Mouse (Mus musculus) neural tube, embryonic 11.5 days (tissue): Measurements from ENCODE around the gene D930048N14Rik. TPM values are rescaled to one million over a fixed set of nuclear protein-coding genes. Genes with fewer than 3 reads are reported as not detected.

ENCODE experiments used
- ATAC-seq: fragments of 200-750 bp; cut with Nextera tagmentation; 2 replicates; pipeline ENCODE4 v1.8.0; 2017; ENCODE audit warnings: moderate number of reproducible peaks, mild to moderate bottlenecking, moderate TSS enrichment, moderate library complexity; ENCODE audit not compliant: insufficient read depth, low FRiP score, low TSS enrichment
- DNase-seq: peaks from one replicate; pipeline ENCODE4 v3.0.0-alpha.2; 2015; ENCODE audit warnings: low spot score
- H3K27ac ChIP-seq: fragments of 300-500 bp; sonication (generic); 2 replicates; pipeline ENCODE4 v1.5.1; 2014; ENCODE audit warnings: low read depth, mild to moderate bottlenecking, low read length
- H3K27me3 ChIP-seq: fragments of 300-500 bp; sonication (generic); 2 replicates; pipeline ENCODE4 v1.6.1; 2014; ENCODE audit warnings: mild to moderate bottlenecking, low read length, mixed read lengths; ENCODE audit not compliant: control insufficient read depth, insufficient read depth
- H3K36me3 ChIP-seq: fragments of 300-500 bp; sonication (generic); 2 replicates; pipeline ENCODE4 v1.6.1; 2014; ENCODE audit warnings: mild to moderate bottlenecking, low read length, moderate library complexity, mixed read lengths; ENCODE audit not compliant: control insufficient read depth, insufficient read depth
- H3K4me1 ChIP-seq: fragments of 300-500 bp; sonication (generic); 2 replicates; pipeline ENCODE4 v1.6.1; 2014; ENCODE audit warnings: low read length, mixed read lengths; ENCODE audit not compliant: control insufficient read depth, insufficient read depth
- H3K4me2 ChIP-seq: fragments of 300-500 bp; sonication (generic); 2 replicates; pipeline ENCODE4 v1.6.1; 2014; ENCODE audit warnings: low read depth, mild to moderate bottlenecking, moderate library complexity
- H3K4me3 ChIP-seq: fragments of 300-500 bp; sonication (generic); 2 replicates; pipeline ENCODE4 v1.5.1; 2014; ENCODE audit warnings: low read depth, low read length
- H3K9ac ChIP-seq: fragments of 300-500 bp; sonication (generic); 2 replicates; pipeline ENCODE4 v1.6.1; 2014; ENCODE audit warnings: mild to moderate bottlenecking, low read length
- H3K9me3 ChIP-seq: fragments of 300-500 bp; sonication (generic); 2 replicates; pipeline ENCODE4 v1.6.1; 2016; ENCODE audit warnings: low read length; ENCODE audit not compliant: control insufficient read depth
- WGBS: fragments of 180-500 bp; shearing (Covaris S2); extraction: QIAGEN DNeasy Blood & Tissue Kit; methylation state at CpG from one replicate; pipeline ENCODE4 v1.1.7; 2014; 5-methylcytosine and 5-hydroxymethylcytosine counted together
- polyA plus RNA-seq: library from polyadenylated mRNA; unstranded; fragments of >200 nt; fragmentation: Nextera tagmentation; extraction: Ambion mirVana; gene quantifications from 2 replicates; pipeline ENCODE4 v1.2.1, GENCODE M21; 2014

The D930048N14Rik gene
- polyA plus RNA-seq, 1 experiment from 2014 or later, result 0.74 TPM

DNA sequence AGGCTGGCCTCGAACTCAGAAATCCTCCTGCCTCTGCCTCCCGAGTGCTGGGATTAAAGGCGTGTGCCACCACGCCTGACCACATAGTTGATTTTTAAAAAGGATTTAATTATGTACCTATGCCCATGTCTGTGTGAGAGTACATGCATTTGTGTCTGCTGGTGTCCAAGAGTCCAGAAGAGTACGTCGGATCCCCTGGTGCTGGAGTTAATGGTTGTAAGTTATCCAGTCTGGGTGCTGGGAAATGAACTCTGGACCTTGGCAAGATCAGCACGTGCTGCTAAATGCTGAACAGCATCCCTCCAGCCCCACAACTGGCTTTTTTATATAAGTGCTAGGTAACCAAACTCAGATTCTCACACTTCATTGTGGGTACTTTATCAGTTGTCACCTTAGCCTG lies 20.1 kb downstream of the D930048N14Rik start:
- H3K4me1 ChIP-seq, result no peaks in the 10 kb centered on the region
- no peak for DNase-seq
- H3K36me3 ChIP-seq, result no peaks in the 10 kb centered on the region
- no peak overlapping the region for H3K4me3 ChIP-seq
- H3K9me3 ChIP-seq, result no peaks in the 10 kb centered on the region
- H3K27me3 ChIP-seq, result no peaks in the 10 kb centered on the region
- WGBS, result 93% methylated on average over 7 of the region's 7 CpGs
- no peak overlapping the region for H3K27ac ChIP-seq
- ATAC-seq, result no peak
- no peak overlapping the region for H3K4me2 ChIP-seq
- no peak overlapping the region for H3K9ac ChIP-seq

DNA sequence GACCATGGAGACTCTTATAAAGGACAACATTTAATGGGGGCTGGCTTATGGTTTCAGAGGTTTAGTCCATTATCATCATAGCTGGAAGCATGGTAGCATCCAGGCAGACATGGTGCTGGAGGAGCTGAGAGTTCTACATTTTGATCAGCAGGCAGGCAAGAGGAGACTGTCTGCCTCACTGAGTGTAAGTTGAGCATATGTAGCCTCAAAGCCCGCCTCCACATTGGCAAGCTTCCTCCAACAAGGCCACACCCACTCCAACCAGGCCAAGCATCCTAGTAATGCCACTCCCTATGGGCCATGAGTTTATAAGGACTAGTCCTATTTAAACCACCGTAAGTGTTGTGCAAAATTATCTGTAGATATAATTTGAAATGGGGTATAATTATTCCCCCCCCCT lies 20.6 kb downstream of the D930048N14Rik start:
- Histone ChIP-seq H3K4me1 (no peaks in the 10 kb centered on the region), H3K9me3 (no peaks in the 10 kb centered on the region), H3K27me3 (no peaks in the 10 kb centered on the region), H3K4me3 (no peak overlapping the region), H3K36me3 (no peaks in the 10 kb centered on the region), H3K9ac (no peak overlapping the region), H3K27ac (no peak overlapping the region), H3K4me2 (no peak overlapping the region)
- DNase-seq, result no peak
- 70% methylated on average over 2 of the region's 2 CpGs for WGBS
- ATAC-seq, result no peak

DNA sequence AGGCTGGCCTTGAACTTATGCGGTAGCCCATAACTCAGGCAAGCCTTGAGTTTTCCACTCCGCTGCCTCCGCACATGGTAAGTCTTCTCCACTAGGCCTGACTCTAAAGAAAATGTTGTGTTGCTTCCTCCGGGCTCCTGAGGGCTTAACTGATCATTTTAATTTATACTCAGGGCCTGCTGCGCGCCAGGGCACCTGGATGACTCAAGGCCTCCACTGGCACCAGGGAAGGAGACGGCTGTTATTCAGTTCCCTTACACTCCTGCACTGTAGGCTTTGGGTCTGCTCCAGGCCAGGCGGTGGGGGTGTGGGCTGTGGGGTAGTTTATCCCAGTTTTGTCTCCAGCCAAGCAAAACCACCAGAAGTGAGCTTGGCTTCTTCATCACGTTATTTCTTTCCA lies 22.5 kb downstream of the D930048N14Rik start:
- H3K4me2 ChIP-seq, result no peak overlapping the region
- H3K36me3 ChIP-seq, result no peaks in the 10 kb centered on the region
- WGBS, result 87% methylated on average over 9 of the region's 9 CpGs
- H3K4me1 ChIP-seq, result no peaks in the 10 kb centered on the region
- DNase-seq (no peak), ATAC-seq (no peak)
- H3K27ac ChIP-seq, result no peak overlapping the region
- no peak overlapping the region for H3K4me3 ChIP-seq
- no peaks in the 10 kb centered on the region for H3K27me3 ChIP-seq
- H3K9ac ChIP-seq, result no peak overlapping the region
- no peaks in the 10 kb centered on the region for H3K9me3 ChIP-seq

DNA sequence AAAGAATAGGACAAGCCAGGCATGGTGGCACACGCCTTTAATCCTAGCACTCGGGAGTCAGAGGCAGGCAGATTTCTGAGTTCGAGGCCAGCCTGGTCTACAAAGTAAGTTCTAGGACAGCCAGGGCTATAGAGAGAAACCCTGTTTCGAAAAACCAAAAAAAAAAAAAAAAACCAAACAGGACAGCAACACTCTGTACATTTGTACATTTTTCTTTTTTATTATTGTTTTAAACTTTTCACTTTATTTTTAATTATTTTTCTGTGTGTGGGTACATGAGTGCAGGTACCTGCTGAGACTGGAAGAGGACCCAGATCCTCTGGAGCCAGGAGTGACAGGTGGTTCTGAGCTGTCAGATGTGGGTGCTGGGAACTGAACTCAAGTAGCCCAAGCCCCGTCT lies 24.6 kb downstream of the D930048N14Rik start:
- no peaks in the 10 kb centered on the region for H3K4me1 ChIP-seq
- no peaks in the 10 kb centered on the region for H3K9me3 ChIP-seq
- no peak overlapping the region for H3K4me2 ChIP-seq
- no peak overlapping the region for H3K27ac ChIP-seq
- WGBS, result 84% methylated on average over 5 of the region's 5 CpGs
- H3K4me3 ChIP-seq, result no peak overlapping the region
- H3K9ac ChIP-seq, result no peak overlapping the region
- H3K27me3 ChIP-seq, result no peaks in the 10 kb centered on the region
- H3K36me3 ChIP-seq, result no peaks in the 10 kb centered on the region
- DNase-seq, result no peak
- no peak for ATAC-seq

DNA sequence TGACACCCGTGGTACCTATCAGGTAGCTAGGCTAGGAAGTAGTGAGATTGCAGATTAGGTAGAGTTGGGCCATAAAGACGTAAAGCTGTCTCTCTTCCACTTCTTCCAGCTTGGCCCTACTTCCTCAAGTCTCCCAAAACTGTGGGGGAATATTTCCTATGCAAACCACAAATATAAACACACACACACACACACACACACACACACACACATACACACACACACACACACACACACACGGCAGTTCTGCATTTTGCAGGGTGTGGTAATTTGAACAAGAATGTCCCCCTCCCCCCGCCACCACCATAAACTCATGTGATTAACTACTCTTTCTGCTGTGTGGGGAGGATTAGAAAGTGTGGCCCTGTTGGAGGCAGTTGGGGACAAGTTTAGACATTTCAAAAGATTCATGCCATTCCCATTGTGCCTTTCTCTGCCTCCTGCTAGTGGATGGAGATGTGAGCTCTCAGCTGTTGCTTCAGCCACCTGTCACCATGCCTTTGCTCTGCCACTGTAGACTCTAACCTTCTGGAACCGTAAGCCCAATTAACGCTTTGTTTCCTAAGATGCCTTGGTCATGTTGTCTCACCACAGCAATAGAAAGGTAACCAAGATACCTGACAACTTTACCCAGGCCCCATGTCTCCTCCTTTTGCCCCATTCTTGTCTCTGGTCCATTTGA lies 27.1 kb downstream of the D930048N14Rik start:
- Histone ChIP-seq H3K4me3 (no peak overlapping the region), H3K4me1 (no peaks in the 10 kb centered on the region), H3K27me3 (no peaks in the 10 kb centered on the region), H3K4me2 (no peak overlapping the region), H3K9ac (no peak overlapping the region), H3K27ac (no peak overlapping the region), H3K36me3 (no peaks in the 10 kb centered on the region), H3K9me3 (no peaks in the 10 kb centered on the region)
- DNase-seq (no peak), ATAC-seq (no peak)
- 64% methylated on average over 6 of the region's 6 CpGs for WGBS

DNA sequence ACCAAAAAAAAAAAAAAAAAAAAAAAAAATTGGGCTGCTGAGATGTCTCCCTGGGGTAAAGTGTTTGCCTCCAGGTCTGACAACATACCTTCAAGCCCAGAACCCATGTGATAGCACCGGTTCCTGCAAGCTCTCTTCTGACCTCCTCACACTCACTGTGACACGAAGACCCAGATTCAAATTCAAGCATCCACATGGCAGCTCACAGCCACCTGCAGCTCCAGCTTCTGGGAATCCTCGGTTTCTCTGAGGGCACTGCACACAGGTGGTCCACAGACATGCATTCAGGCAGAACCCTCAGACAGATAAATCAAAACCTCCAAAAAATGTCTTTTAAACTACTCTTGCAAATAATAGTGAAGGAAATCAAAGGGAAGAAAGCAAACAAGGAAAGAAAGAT lies 28.7 kb downstream of the D930048N14Rik start:
- Histone ChIP-seq H3K27ac (no peak overlapping the region), H3K4me1 (no peaks in the 10 kb centered on the region), H3K9ac (no peak overlapping the region), H3K36me3 (no peaks in the 10 kb centered on the region), H3K9me3 (no peaks in the 10 kb centered on the region), H3K4me3 (no peak overlapping the region), H3K4me2 (no peak overlapping the region), H3K27me3 (no peaks in the 10 kb centered on the region)
- DNase-seq (no peak), ATAC-seq (no peak)
- 78% methylated on average over 3 of the region's 3 CpGs for WGBS

DNA sequence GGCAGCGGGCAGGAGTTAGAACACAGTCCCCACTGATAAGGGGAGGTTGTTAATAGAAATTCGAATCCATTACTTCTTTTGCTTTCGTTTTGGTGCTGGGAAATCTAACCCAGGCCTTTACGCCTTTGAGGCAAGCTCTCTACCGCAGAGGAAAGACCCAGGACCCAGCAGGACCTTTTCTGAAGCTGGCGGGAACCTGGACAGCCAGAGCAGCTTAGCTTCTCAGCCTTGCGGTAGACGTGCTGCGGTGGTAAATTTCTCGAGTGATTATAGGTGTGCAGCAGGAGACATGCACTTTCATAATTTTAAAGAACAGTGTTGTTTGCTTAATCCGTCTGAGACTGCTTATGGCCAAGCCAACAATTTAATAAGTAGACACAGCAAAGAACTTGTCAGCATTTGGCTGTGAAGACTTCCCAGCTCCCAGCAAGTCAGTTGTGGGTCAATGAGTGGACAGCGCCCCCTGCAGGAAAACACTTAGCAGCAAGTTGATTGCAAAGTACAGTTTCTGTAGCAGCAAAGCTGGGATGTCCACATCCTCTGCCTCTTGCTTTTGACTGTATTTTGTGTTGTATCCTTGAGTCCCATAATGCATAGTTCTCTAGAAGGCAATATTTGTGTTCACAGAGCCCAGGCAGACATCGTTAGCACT lies 30.7 kb downstream of the D930048N14Rik start:
- Histone ChIP-seq H3K4me3 (no peak overlapping the region), H3K36me3 (peaks cover 3% of the 10 kb centered on the region; the same call in 1 of the 2 replicates), H3K4me1 (no peaks in the 10 kb centered on the region), H3K9ac (no peak overlapping the region), H3K9me3 (no peaks in the 10 kb centered on the region), H3K27ac (no peak overlapping the region), H3K4me2 (no peak overlapping the region), H3K27me3 (no peaks in the 10 kb centered on the region)
- WGBS, result 41% methylated on average over 13 of the region's 13 CpGs
- ATAC-seq, result no peak
- peak; percentile 86 for DNase-seq

DNA sequence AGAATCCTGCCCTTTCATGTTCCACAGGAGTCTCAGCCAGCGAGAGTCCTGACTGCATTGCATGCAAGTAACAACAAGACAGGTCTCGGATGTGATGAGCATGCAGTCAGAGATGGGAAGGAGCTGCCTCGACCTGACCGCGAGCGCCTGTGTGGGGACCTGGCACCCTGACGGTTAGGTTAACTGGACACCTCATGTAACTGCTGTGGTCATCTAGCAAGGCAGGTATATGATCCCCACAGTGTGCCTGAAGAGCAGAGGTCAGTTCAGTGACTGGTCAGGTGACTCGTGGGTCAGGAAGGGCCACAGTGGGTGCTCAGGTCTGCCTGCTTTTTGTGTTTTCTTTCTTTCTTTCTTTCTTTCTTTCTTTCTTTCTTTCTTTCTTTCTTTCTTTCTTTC lies 31.2 kb downstream of the D930048N14Rik start:
- H3K27ac ChIP-seq, result no peak overlapping the region
- peaks cover 3% of the 10 kb centered on the region; the same call in 1 of the 2 replicates for H3K36me3 ChIP-seq
- DNase-seq, result no peak
- no peak overlapping the region for H3K4me2 ChIP-seq
- no peak for ATAC-seq
- no peak overlapping the region for H3K9ac ChIP-seq
- no peaks in the 10 kb centered on the region for H3K4me1 ChIP-seq
- H3K27me3 ChIP-seq, result no peaks in the 10 kb centered on the region
- 40% methylated on average over 8 of the region's 8 CpGs for WGBS
- H3K4me3 ChIP-seq, result no peak overlapping the region
- H3K9me3 ChIP-seq, result no peaks in the 10 kb centered on the region
